Mouse (Mus musculus) heart, adult 9 months (tissue): Measurements from ENCODE around the gene Oscar.

Source experiments
- DNase-seq, 2 experiments: peaks; one replicate each; pipeline ENCODE4 v3.0.0; 2022; ENCODE audit warnings: low spot score in 2 of 2

Oscar gene

GRCm38 (mm10) chr7:3567336-3567735 lies 48.6 kb downstream of the Oscar start:
- no peak for DNase-seq
